Mouse (Mus musculus) stomach, embryonic 14.5 days (tissue): ENCODE measurements around the gene Ptch2. TPM values are rescaled to one million over a fixed set of nuclear protein-coding genes. Genes with fewer than 3 reads are reported as not detected.

Experiments
- ATAC-seq: fragments of 200-750 bp; cut with Nextera tagmentation; 2 replicates; pipeline ENCODE4 v1.8.0; 2017; ENCODE audit warnings: low read depth, moderate TSS enrichment; ENCODE audit not compliant: insufficient number of reproducible peaks, insufficient read depth, low FRiP score
- H3K27ac ChIP-seq: fragments of 300-500 bp; sonication (generic); 2 replicates; pipeline ENCODE4 v1.5.1; 2014; ENCODE audit warnings: mild to moderate bottlenecking, low read length, moderate library complexity, mixed read lengths
- H3K27me3 ChIP-seq: fragments of 300-500 bp; sonication (generic); 2 replicates; pipeline ENCODE4 v1.6.1; 2014; ENCODE audit warnings: low read length, control low read depth, mixed read lengths; ENCODE audit not compliant: control insufficient read depth, insufficient read depth
- H3K36me3 ChIP-seq: fragments of 300-500 bp; sonication (generic); 2 replicates; pipeline ENCODE4 v1.6.1; 2014; ENCODE audit warnings: mild to moderate bottlenecking, control low read depth, low read length, moderate library complexity, mixed read lengths; ENCODE audit not compliant: control insufficient read depth, insufficient read depth
- H3K4me1 ChIP-seq: fragments of 300-500 bp; sonication (generic); 2 replicates; pipeline ENCODE4 v1.6.1; 2014; ENCODE audit warnings: low read length, control low read depth, mixed read lengths; ENCODE audit not compliant: control insufficient read depth, insufficient read depth
- H3K4me2 ChIP-seq: fragments of 300-500 bp; sonication (generic); replicated peaks from 2 replicates; pipeline ENCODE4 v1.6.1; 2014; ENCODE audit warnings: low read depth, low read length, control low read depth
- H3K4me3 ChIP-seq: fragments of 300-500 bp; sonication (generic); 2 replicates; pipeline ENCODE4 v1.5.1; 2014; ENCODE audit warnings: low read depth, low read length, control low read depth
- H3K9ac ChIP-seq: fragments of 300-500 bp; sonication (generic); replicated peaks from 2 replicates; pipeline ENCODE4 v1.6.1; 2014; ENCODE audit warnings: low read depth, mild to moderate bottlenecking, control low read depth, low read length, moderate library complexity, mixed read lengths
- H3K9me3 ChIP-seq: fragments of 300-500 bp; sonication (generic); 2 replicates; pipeline ENCODE4 v1.6.1; 2016; ENCODE audit warnings: low read depth, low read length, control low read depth; ENCODE audit not compliant: control insufficient read depth
- WGBS: fragments of 180-500 bp; shearing (Covaris S2); extraction: QIAGEN DNeasy Blood & Tissue Kit; methylation state at CpG from one replicate; pipeline ENCODE4 v1.1.7; 2014; 5-methylcytosine and 5-hydroxymethylcytosine counted together
- polyA plus RNA-seq: library from polyadenylated mRNA; unstranded; fragments of >200 nt; fragmentation: Nextera tagmentation; extraction: Ambion mirVana; gene quantifications from 2 replicates; pipeline ENCODE4 v1.2.1, GENCODE M21; 2014

Gene Ptch2
- polyA plus RNA-seq, 1 experiment from 2014 or later: 9.8 TPM

GRCm38 (mm10) chr4:117120445-117121414 lies 24.9 kb downstream of the Ptch2 start:
- H3K27me3 ChIP-seq: no peaks in the 10 kb centered on the region
- WGBS: under 1% methylated on average over 69 of the region's 69 CpGs
- peak overlapping the region; percentile 83 for H3K27ac ChIP-seq
- no peaks in the 10 kb centered on the region for H3K9me3 ChIP-seq
- H3K9ac ChIP-seq: peak overlapping the region; percentile 49
- peaks cover 11% of the 10 kb centered on the region for H3K4me1 ChIP-seq
- peak overlapping the region; percentile 93 for H3K4me2 ChIP-seq
- peak; percentile 93 for ATAC-seq
- no peaks in the 10 kb centered on the region for H3K36me3 ChIP-seq
- H3K4me3 ChIP-seq: peak overlapping the region; percentile 49

- Histone ChIP-seq H3K9ac (no peak overlapping the region), H3K9me3 (no peaks in the 10 kb centered on the region), H3K4me1 (peaks cover 16% of the 10 kb centered on the region), H3K4me2 (no peak overlapping the region), H3K27ac (no peak overlapping the region), H3K27me3 (no peaks in the 10 kb centered on the region), H3K36me3 (no peaks in the 10 kb centered on the region), H3K4me3 (no peak overlapping the region)
- WGBS: 86% methylated on average over 4 of the region's 4 CpGs
- no peak for ATAC-seq
These were observed 26.3 kb downstream of the Ptch2 start for GRCm38 (mm10) chr4:117122209-117122608.

GRCm38 (mm10) chr4:117123546-117124217 lies 27.8 kb downstream of the Ptch2 start:
- no peak overlapping the region for H3K9ac ChIP-seq
- H3K27me3 ChIP-seq: no peaks in the 10 kb centered on the region
- peaks cover 16% of the 10 kb centered on the region for H3K4me1 ChIP-seq
- no peaks in the 10 kb centered on the region for H3K9me3 ChIP-seq
- H3K4me2 ChIP-seq: no peak overlapping the region
- no peak overlapping the region for H3K4me3 ChIP-seq
- H3K36me3 ChIP-seq: no peaks in the 10 kb centered on the region
- no peak overlapping the region for H3K27ac ChIP-seq
- 75% methylated on average over 7 of the region's 9 CpGs for WGBS
- no peak for ATAC-seq

- H3K4me1 ChIP-seq: peaks cover 16% of the 10 kb centered on the region
These were observed 28.3 kb downstream of the Ptch2 start for GRCm38 (mm10) chr4:117124218-117124517.

GRCm38 (mm10) chr4:117124518-117125347 lies 28.9 kb downstream of the Ptch2 start:
- WGBS: 61% methylated on average over 14 of the region's 14 CpGs
- no peak for ATAC-seq
- Histone ChIP-seq H3K9ac (peak overlapping the region; percentile 8; the same call in 1 of the 2 replicates), H3K4me2 (peak overlapping the region; percentile 28), H3K4me3 (no peak overlapping the region; the same call in 1 of the 2 replicates), H3K4me1 (peaks cover 16% of the 10 kb centered on the region), H3K9me3 (no peaks in the 10 kb centered on the region), H3K36me3 (peaks cover 4% of the 10 kb centered on the region; the same call in 1 of the 2 replicates), H3K27me3 (no peaks in the 10 kb centered on the region), H3K27ac (peak overlapping the region; percentile 88)

More at GRCm38 (mm10) chr4:117124218-117124517, 28.3 kb downstream of the Ptch2 start:
- H3K36me3 ChIP-seq: 0 out of 2 replicates have a peak, but pooled peaks cover 3% of the 10 kb centered on the region
- no peak overlapping the region for H3K4me3 ChIP-seq
- no peaks in the 10 kb centered on the region for H3K27me3 ChIP-seq
- peak overlapping the region; percentile 88; the same call in 1 of the 2 replicates for H3K27ac ChIP-seq
- H3K9ac ChIP-seq: no peak overlapping the region
- ATAC-seq: no peak
- no peak overlapping the region for H3K4me2 ChIP-seq
- 76% methylated on average over 3 of the region's 3 CpGs for WGBS
- H3K9me3 ChIP-seq: no peaks in the 10 kb centered on the region

GRCm38 (mm10) chr4:117125348-117125909 lies 29.6 kb downstream of the Ptch2 start, which contains the start of gene Btbd19:
Gene Btbd19, minus strand, starts transcription at chr4:117125725.
- Histone ChIP-seq H3K4me1 (peaks cover 16% of the 10 kb centered on the region), H3K4me2 (peak within 1 kb of the TSS; percentile 28), H3K4me3 (no peak within 1 kb of the TSS; the same call in 1 of the 2 replicates), H3K9ac (peak within 1 kb of the TSS; percentile 8; the same call in 1 of the 2 replicates), H3K36me3 (peaks cover 7% of the 10 kb centered on the region; the same call in 1 of the 2 replicates), H3K27ac (peak within 1 kb of the TSS; percentile 88), H3K9me3 (no peaks in the 10 kb centered on the region), H3K27me3 (no peaks in the 10 kb centered on the region)
- 22% methylated on average over 8 of the region's 8 CpGs for WGBS
- ATAC-seq: peak; percentile 37; the same call in 1 of the 2 replicates

GRCm38 (mm10) chr4:117125910-117126674 lies 30.2 kb downstream of the Ptch2 start:
- Histone ChIP-seq H3K9ac (peak overlapping the region; percentile 6; the same call in 1 of the 2 replicates), H3K4me2 (no peak overlapping the region)
- 40% methylated on average over 15 of the region's 15 CpGs for WGBS

More at GRCm38 (mm10) chr4:117125910-117126674, 30.2 kb downstream of the Ptch2 start:
- no peaks in the 10 kb centered on the region for H3K9me3 ChIP-seq
- H3K4me3 ChIP-seq: no peak overlapping the region
- H3K4me1 ChIP-seq: peaks cover 16% of the 10 kb centered on the region
- H3K27ac ChIP-seq: peak overlapping the region; percentile 88
- no peaks in the 10 kb centered on the region for H3K27me3 ChIP-seq
- peaks cover 7% of the 10 kb centered on the region; the same call in 1 of the 2 replicates for H3K36me3 ChIP-seq
- peak; percentile 69; the same call in 1 of the 2 replicates for ATAC-seq
